Mouse (Mus musculus) hindbrain, embryonic 13.5 days (tissue): ENCODE results near the gene Map1lc3a. TPM values are rescaled to one million over a fixed set of nuclear protein-coding genes. Genes with fewer than 3 reads are reported as not detected.

Experiments
- ATAC-seq: fragments of 200-750 bp; cut with Nextera tagmentation; 2 replicates; pipeline ENCODE4 v1.8.0; 2017; ENCODE audit warnings: moderate TSS enrichment; ENCODE audit not compliant: low FRiP score
- H3K27ac ChIP-seq: fragments of 300-500 bp; sonication (generic); 2 replicates; pipeline ENCODE4 v1.5.1; 2015; ENCODE audit warnings: inconsistent platforms, mild to moderate bottlenecking, moderate library complexity
- H3K27me3 ChIP-seq: fragments of 300-500 bp; sonication (generic); 2 replicates; pipeline ENCODE4 v1.6.1; 2015; ENCODE audit warnings: mild to moderate bottlenecking, inconsistent platforms
- H3K36me3 ChIP-seq: fragments of 300-500 bp; sonication (generic); 2 replicates; pipeline ENCODE4 v1.6.1; 2015; ENCODE audit warnings: mild to moderate bottlenecking, inconsistent platforms
- H3K4me1 ChIP-seq: fragments of 300-500 bp; sonication (generic); replicated peaks from 2 replicates; pipeline ENCODE4 v1.6.1; 2015; ENCODE audit warnings: inconsistent platforms
- H3K4me2 ChIP-seq: fragments of 300-500 bp; sonication (generic); 2 replicates; pipeline ENCODE4 v1.6.1; 2015; ENCODE audit warnings: inconsistent platforms, mild to moderate bottlenecking, moderate library complexity
- H3K4me3 ChIP-seq: fragments of 300-500 bp; sonication (generic); 2 replicates; pipeline ENCODE4 v1.5.1; 2015; ENCODE audit warnings: mild to moderate bottlenecking, inconsistent platforms
- H3K9ac ChIP-seq: fragments of 300-500 bp; sonication (generic); 2 replicates; pipeline ENCODE4 v1.6.1; 2015; ENCODE audit warnings: mild to moderate bottlenecking, inconsistent platforms
- H3K9me3 ChIP-seq: fragments of 300-500 bp; sonication (generic); 2 replicates; pipeline ENCODE4 v1.6.1; 2016; ENCODE audit warnings: inconsistent platforms
- WGBS: fragments of 180-500 bp; shearing (Covaris S2); methylation state at CpG from one replicate; pipeline ENCODE4 v1.1.7; 2015; 5-methylcytosine and 5-hydroxymethylcytosine counted together
- polyA plus RNA-seq: library from polyadenylated mRNA; unstranded; fragments of >200 nt; fragmentation: Nextera tagmentation; extraction: Ambion mirVana; gene quantifications from 2 replicates; pipeline ENCODE4 v1.2.1, GENCODE M21; 2015

Map1lc3a gene
- polyA plus RNA-seq, 1 experiment from 2014 or later: 415 TPM

GRCm38 (mm10) chr2:155290066-155290465 lies 14.0 kb downstream of the Map1lc3a start:
- H3K4me2 ChIP-seq: no peak overlapping the region
- H3K27ac ChIP-seq: no peak overlapping the region
- ATAC-seq: no peak
- no peaks in the 10 kb centered on the region for H3K27me3 ChIP-seq
- H3K36me3 ChIP-seq: peaks cover 61% of the 10 kb centered on the region
- H3K4me3 ChIP-seq: no peak overlapping the region
- no peak overlapping the region for H3K9ac ChIP-seq
- WGBS: 95% methylated on average over 8 of the region's 8 CpGs
- no peaks in the 10 kb centered on the region for H3K9me3 ChIP-seq
- H3K4me1 ChIP-seq: no peaks in the 10 kb centered on the region

- 93% methylated on average over 2 of the region's 2 CpGs for WGBS
- Histone ChIP-seq H3K4me1 (no peaks in the 10 kb centered on the region), H3K36me3 (peaks cover 90% of the 10 kb centered on the region), H3K27me3 (no peaks in the 10 kb centered on the region), H3K4me2 (no peak overlapping the region), H3K27ac (no peak overlapping the region), H3K9ac (no peak overlapping the region), H3K9me3 (no peaks in the 10 kb centered on the region), H3K4me3 (no peak overlapping the region)
- ATAC-seq: no peak
Measured at GRCm38 (mm10) chr2:155293382-155293781, 17.3 kb downstream of the Map1lc3a start.

GRCm38 (mm10) chr2:155293946-155294345 lies 17.8 kb downstream of the Map1lc3a start:
- Histone ChIP-seq H3K36me3 (peaks cover 96% of the 10 kb centered on the region), H3K9ac (no peak overlapping the region), H3K4me2 (no peak overlapping the region), H3K27ac (no peak overlapping the region), H3K27me3 (no peaks in the 10 kb centered on the region), H3K4me1 (no peaks in the 10 kb centered on the region), H3K4me3 (no peak overlapping the region), H3K9me3 (no peaks in the 10 kb centered on the region)
- no peak for ATAC-seq
- WGBS: 96% methylated on average over 4 of the region's 4 CpGs

GRCm38 (mm10) chr2:155295453-155295852 lies 19.4 kb downstream of the Map1lc3a start:
- H3K4me1 ChIP-seq: no peaks in the 10 kb centered on the region
- no peak for ATAC-seq
- no peak overlapping the region for H3K4me3 ChIP-seq
- no peaks in the 10 kb centered on the region for H3K9me3 ChIP-seq
- no peak overlapping the region for H3K4me2 ChIP-seq
- WGBS: 96% methylated on average over 6 of the region's 6 CpGs
- H3K27me3 ChIP-seq: no peaks in the 10 kb centered on the region
- peaks cover 97% of the 10 kb centered on the region for H3K36me3 ChIP-seq
- no peak overlapping the region for H3K27ac ChIP-seq
- H3K9ac ChIP-seq: no peak overlapping the region

- WGBS: 86% methylated on average over 4 of the region's 4 CpGs
- no peak for ATAC-seq
- Histone ChIP-seq H3K4me2 (no peak overlapping the region), H3K9me3 (no peaks in the 10 kb centered on the region), H3K4me1 (no peaks in the 10 kb centered on the region), H3K9ac (no peak overlapping the region), H3K27me3 (no peaks in the 10 kb centered on the region), H3K4me3 (no peak overlapping the region), H3K36me3 (peaks cover 72% of the 10 kb centered on the region), H3K27ac (no peak overlapping the region)
Measured at GRCm38 (mm10) chr2:155299563-155299962, 23.5 kb downstream of the Map1lc3a start.

GRCm38 (mm10) chr2:155308936-155309592 lies 33.0 kb downstream of the Map1lc3a start:
- Histone ChIP-seq H3K27ac (peak overlapping the region; percentile 71), H3K27me3 (no peaks in the 10 kb centered on the region), H3K4me2 (no peak overlapping the region), H3K4me1 (peaks cover 13% of the 10 kb centered on the region), H3K36me3 (peaks cover 43% of the 10 kb centered on the region), H3K9ac (no peak overlapping the region), H3K4me3 (no peak overlapping the region), H3K9me3 (no peaks in the 10 kb centered on the region)
- ATAC-seq: 0 out of 2 replicates have a peak, but pooled peaks have one; percentile 36
- WGBS: 33% methylated on average over 3 of the region's 3 CpGs

- Histone ChIP-seq H3K9me3 (no peaks in the 10 kb centered on the region), H3K4me1 (peaks cover 13% of the 10 kb centered on the region), H3K27me3 (no peaks in the 10 kb centered on the region), H3K27ac (no peak overlapping the region), H3K4me2 (no peak overlapping the region), H3K36me3 (peaks cover 39% of the 10 kb centered on the region), H3K9ac (no peak overlapping the region), H3K4me3 (no peak overlapping the region)
- WGBS: 54% methylated on average over 6 of the region's 6 CpGs
- ATAC-seq: no peak
Measured at GRCm38 (mm10) chr2:155313671-155314070, 37.6 kb downstream of the Map1lc3a start.

- H3K27ac ChIP-seq: no peak overlapping the region
- no peak for ATAC-seq
- H3K9me3 ChIP-seq: no peaks in the 10 kb centered on the region
- no peaks in the 10 kb centered on the region for H3K4me1 ChIP-seq
- peaks cover 43% of the 10 kb centered on the region for H3K36me3 ChIP-seq
- H3K4me2 ChIP-seq: no peak overlapping the region
- H3K4me3 ChIP-seq: no peak overlapping the region
- WGBS: 97% methylated on average over 2 of the region's 2 CpGs
- H3K27me3 ChIP-seq: no peaks in the 10 kb centered on the region
- H3K9ac ChIP-seq: no peak overlapping the region
Measured at GRCm38 (mm10) chr2:155318618-155319017, 42.5 kb downstream of the Map1lc3a start.

GRCm38 (mm10) chr2:155320596-155320995 lies 44.5 kb downstream of the Map1lc3a start:
- Histone ChIP-seq H3K36me3 (peaks cover 40% of the 10 kb centered on the region), H3K9me3 (no peaks in the 10 kb centered on the region), H3K4me3 (no peak overlapping the region), H3K4me1 (no peaks in the 10 kb centered on the region), H3K9ac (no peak overlapping the region), H3K27ac (no peak overlapping the region), H3K27me3 (no peaks in the 10 kb centered on the region), H3K4me2 (no peak overlapping the region)
- 83% methylated on average over 5 of the region's 5 CpGs for WGBS
- no peak for ATAC-seq

- ATAC-seq: no peak
- H3K27me3 ChIP-seq: no peaks in the 10 kb centered on the region
- H3K9ac ChIP-seq: no peak overlapping the region
- H3K4me3 ChIP-seq: no peak overlapping the region
- no peaks in the 10 kb centered on the region for H3K4me1 ChIP-seq
- no peaks in the 10 kb centered on the region for H3K9me3 ChIP-seq
- peaks cover 46% of the 10 kb centered on the region for H3K36me3 ChIP-seq
- WGBS: 90% methylated on average over 4 of the region's 4 CpGs
- no peak overlapping the region for H3K4me2 ChIP-seq
- H3K27ac ChIP-seq: no peak overlapping the region
Measured at GRCm38 (mm10) chr2:155326001-155326400, 49.9 kb downstream of the Map1lc3a start.

Other genes with a start within 250 kb of the Map1lc3a start
- gene Ahcy, start 201.8 kb upstream of the Map1lc3a start, polyA plus RNA-seq: 36.0 and 37.1 TPM in 2 replicates
- gene Itch, start 142.8 kb upstream of the Map1lc3a start, polyA plus RNA-seq: 46.6 and 51.9 TPM in 2 replicates
- gene Dynlrb1, start 39.8 kb upstream of the Map1lc3a start, polyA plus RNA-seq: 666 and 685 TPM in 2 replicates
- gene Pigu, start 81.1 kb downstream of the Map1lc3a start, polyA plus RNA-seq: 52.1 and 53.6 TPM in 2 replicates
- 125 and 126 TPM in 2 replicates for gene Trp53inp2, start 104.8 kb downstream of the Map1lc3a start, polyA plus RNA-seq
- 27.9 and 32.1 TPM in 2 replicates for gene Ncoa6, start 197.6 kb downstream of the Map1lc3a start, polyA plus RNA-seq
- 26.6 and 29.0 TPM in 2 replicates for gene Acss2, start 241.7 kb downstream of the Map1lc3a start, polyA plus RNA-seq
- gene Ggt7, start 241.9 kb downstream of the Map1lc3a start, polyA plus RNA-seq: 66.3 and 73.6 TPM in 2 replicates